ENCODE assay signal across 17 mouse cellular contexts in the genomic region with DNA sequence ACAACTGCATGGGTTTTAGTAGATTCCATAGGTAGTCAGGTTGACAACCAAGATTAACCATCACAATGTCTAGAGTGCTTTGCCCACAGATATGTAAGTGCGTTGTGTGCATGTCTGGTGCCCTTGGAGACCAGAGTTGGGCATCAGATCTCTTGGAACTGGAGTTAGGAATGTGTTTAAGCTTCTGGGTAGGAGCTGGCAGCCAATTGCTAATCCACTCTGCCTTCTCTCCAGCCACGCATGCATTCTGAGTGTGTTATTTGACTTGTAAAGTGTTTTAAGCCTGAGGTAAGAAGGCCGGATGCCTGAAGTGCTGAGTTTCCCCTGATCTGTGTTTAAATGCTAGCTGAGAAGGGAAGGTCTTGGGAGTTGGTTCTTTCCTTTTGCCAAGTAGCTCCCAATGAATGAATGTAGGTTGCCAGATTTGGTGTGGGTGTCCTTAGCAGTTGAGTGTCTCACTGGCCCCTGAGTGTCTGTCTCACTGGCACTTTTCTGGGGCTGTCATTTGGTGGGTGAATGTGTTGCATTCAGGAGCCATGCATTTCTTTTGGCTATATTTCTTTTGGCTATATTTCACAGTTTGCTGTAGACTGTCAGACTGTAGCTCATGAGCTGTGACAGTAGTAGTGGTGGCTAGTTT. TPM values are rescaled to one million over a fixed set of nuclear protein-coding genes. Genes with fewer than 3 reads are reported as not detected.
A peak's percentile ranks its signal among the peaks of the same experiment; 100 is the strongest.
DNase-seq lines count a peak whose midpoint lies in the region; ATAC-seq and TF ChIP-seq lines count a peak whose summit lies in the region.
"Had no signal": no experiment of that assay in that cellular context is flagged by ENCODE, and none has a peak within 500 bp of the region (broad histone marks: within the 10 kb centered on the region; RNA-seq: fewer than 3 reads in every experiment).

No protein-coding gene starts in this region.

- no peak for TF ChIP-seq CTCF in midbrain, postnatal 0 days (IDR thresholded peaks at IDR 0.05)
- no peak for TF ChIP-seq CTCF in lung, adult 2 months (IDR thresholded peaks at IDR 0.05; ENCODE audit: insufficient read depth, low read length)

- ATAC-seq in midbrain, embryonic 11.5 days (ENCODE audit: low FRiP score), result no peak
- ATAC-seq in midbrain, postnatal 0 days (ENCODE audit: low FRiP score), result no peak
- ATAC-seq: intestine, embryonic 15.5 days; liver, embryonic 12.5 days; midbrain, embryonic 13.5 days had no signal

- no peaks in the 10 kb centered on the region for H3K9me3 ChIP-seq in midbrain, embryonic 11.5 days (ENCODE audit: control insufficient read depth, low read length)
- no peaks in the 10 kb centered on the region for H3K9me3 ChIP-seq in midbrain, postnatal 0 days (ENCODE audit: low read length)
- H3K9me3 ChIP-seq: embryonic facial prominence, embryonic 13.5 days; forebrain, embryonic 10.5 days; hindbrain, embryonic 13.5 days; intestine, embryonic 15.5 days; liver, embryonic 12.5 days; midbrain, embryonic 13.5 days had no signal

- H3K36me3 ChIP-seq in midbrain, embryonic 11.5 days (ENCODE audit: control insufficient read depth, insufficient read depth, low read length), result no peaks in the 10 kb centered on the region
- no peaks in the 10 kb centered on the region for H3K36me3 ChIP-seq in midbrain, postnatal 0 days (ENCODE audit: insufficient read depth, low read length)
- H3K36me3 ChIP-seq: embryonic facial prominence, embryonic 13.5 days; forebrain, embryonic 10.5 days; hindbrain, embryonic 13.5 days; intestine, embryonic 15.5 days; liver, embryonic 12.5 days; midbrain, embryonic 13.5 days had no signal

- H3K27ac ChIP-seq in midbrain, embryonic 11.5 days (ENCODE audit: low read depth, low read length), result no peak overlapping the region
- H3K27ac ChIP-seq in midbrain, postnatal 0 days (ENCODE audit: low read depth, low read length), result no peak overlapping the region
- H3K27ac ChIP-seq: embryonic facial prominence, embryonic 13.5 days; forebrain, embryonic 10.5 days; hindbrain, embryonic 13.5 days; intestine, embryonic 15.5 days; liver, embryonic 12.5 days; midbrain, embryonic 13.5 days had no signal

- H3K4me1 ChIP-seq in midbrain, embryonic 11.5 days (ENCODE audit: control insufficient read depth, insufficient read depth, low read length), result no peaks in the 10 kb centered on the region
- no peaks in the 10 kb centered on the region for H3K4me1 ChIP-seq in midbrain, postnatal 0 days (ENCODE audit: insufficient read depth, low read length)
- peaks cover 11% of the 10 kb centered on the region for H3K4me1 ChIP-seq in lung, adult 2 months (ENCODE audit: control insufficient read depth, insufficient read depth, low read length)
- H3K4me1 ChIP-seq: midbrain, embryonic 13.5 days had no signal

- no peak overlapping the region for H3K4me2 ChIP-seq in midbrain, embryonic 11.5 days
- H3K4me2 ChIP-seq in midbrain, postnatal 0 days (ENCODE audit: low read depth, low read length, poor library complexity, severe bottlenecking), result no peak overlapping the region
- H3K4me2 ChIP-seq: embryonic facial prominence, embryonic 13.5 days; hindbrain, embryonic 13.5 days; intestine, embryonic 15.5 days; liver, embryonic 12.5 days; midbrain, embryonic 13.5 days had no signal

- no peaks in the 10 kb centered on the region for H3K27me3 ChIP-seq in midbrain, embryonic 11.5 days (ENCODE audit: control insufficient read depth, insufficient read depth, low read length)
- H3K27me3 ChIP-seq in midbrain, postnatal 0 days (ENCODE audit: insufficient read depth, low read length), result no peaks in the 10 kb centered on the region
- H3K27me3 ChIP-seq: embryonic facial prominence, embryonic 13.5 days; hindbrain, embryonic 13.5 days; intestine, embryonic 15.5 days; liver, embryonic 12.5 days; midbrain, embryonic 13.5 days had no signal

- no peak overlapping the region for H3K4me3 ChIP-seq in midbrain, embryonic 11.5 days (ENCODE audit: low read depth, low read length)
- no peak overlapping the region for H3K4me3 ChIP-seq in midbrain, postnatal 0 days (ENCODE audit: low read depth, low read length)
- H3K4me3 ChIP-seq in lung, adult 2 months (replicated peaks; ENCODE audit: extremely low read depth, low read depth, low read length), result no peak overlapping the region
- H3K4me3 ChIP-seq: embryonic facial prominence, embryonic 13.5 days; forebrain, embryonic 10.5 days; hindbrain, embryonic 13.5 days; intestine, embryonic 15.5 days; liver, embryonic 12.5 days; midbrain, embryonic 13.5 days had no signal

- TF ChIP-seq POLR2A in lung, adult 2 months (IDR thresholded peaks at IDR 0.05; ENCODE audit: borderline replicate concordance, extremely low read depth, low read depth, low read length), result no peak

- H3K9ac ChIP-seq in midbrain, embryonic 11.5 days (ENCODE audit: low read length), result no peak overlapping the region
- no peak overlapping the region for H3K9ac ChIP-seq in midbrain, postnatal 0 days (replicated peaks; ENCODE audit: low read length, poor library complexity, severe bottlenecking)
- H3K9ac ChIP-seq: embryonic facial prominence, embryonic 13.5 days; hindbrain, embryonic 13.5 days; intestine, embryonic 15.5 days; liver, embryonic 12.5 days; midbrain, embryonic 13.5 days had no signal

- WGBS in midbrain, embryonic 11.5 days, result 76% methylated on average over 3 of the region's 3 CpGs
- WGBS in midbrain, postnatal 0 days, result 56% methylated on average over 3 of the region's 3 CpGs
- WGBS in lung, adult 2 months, result 71% methylated on average over 3 of the region's 3 CpGs

- DNase-seq in frontal cortex, adult 2 months (ENCODE audit: extremely low spot score in 1 of 2, low spot score in 1 of 2), result peak; percentile 27 to 56
- no peak for DNase-seq in frontal cortex, postnatal 14 days (ENCODE audit: low spot score in 2 of 2)
- DNase-seq in midbrain, embryonic 11.5 days (ENCODE audit: low spot score, missing footprints), result peak; percentile 69
- no peak for DNase-seq in midbrain, postnatal 0 days (ENCODE audit: low spot score)
- peak; percentile 18 for DNase-seq in lung, adult 2 months
- DNase-seq in lung, postnatal 4 days, result peak; percentile 23 to 57
- no peak for DNase-seq in spleen, adult 12 weeks (ENCODE audit: low spot score)
- DNase-seq in cerebellum, adult 9-10 months, result no peak
- DNase-seq: cerebellum, adult 11-12 months; heart, postnatal 10 days; layer of hippocampus, postnatal 36 days had no signal

RNA-seq across cellular contexts. Expression of a gene that starts 26.3 kb away (rescaled TPM):
- polyA plus RNA-seq in frontal cortex, adult 2 months (2012; rRNA removed), result 44.7 and 46.6 TPM in 2 replicates
- polyA plus RNA-seq in midbrain, embryonic 11.5 days (2014; fragmentation: Nextera tagmentation; extraction: Ambion mirVana), result 39.0 and 42.6 TPM in 2 replicates
- 20.5 and 21.1 TPM in 2 replicates for total RNA-seq in midbrain, postnatal 0 days (2014; rRNA removed)
- 19.5 and 21.5 TPM in 2 replicates for polyA plus RNA-seq in midbrain, postnatal 0 days (2015; fragmentation: Nextera tagmentation; extraction: Ambion mirVana)
- polyA plus RNA-seq in lung, adult 2 months (2012; rRNA removed), result 21.2 and 29.2 TPM in 2 replicates

Comparison
In these comparisons a context has a peak if more than half of its experiments do, and no peak if none do; other contexts are left out.
1. DNase-seq: peak in frontal cortex, adult 2 months (2 of 2), midbrain, embryonic 11.5 days (single experiment), lung, adult 2 months (single experiment) and lung, postnatal 4 days (2 of 2); none in frontal cortex, postnatal 14 days (0 of 2), midbrain, postnatal 0 days (single experiment), spleen, adult 12 weeks (single experiment) and cerebellum, adult 9-10 months (single experiment).